Mouse (Mus musculus): ENCODE data around the gene Mknk1. TPM values are rescaled to one million over a fixed set of nuclear protein-coding genes. Genes with fewer than 3 reads are reported as not detected.

Mknk1 gene
- total RNA-seq, 2 experiments from 2014 or later = 49.5 to 55.6 TPM

DNA sequence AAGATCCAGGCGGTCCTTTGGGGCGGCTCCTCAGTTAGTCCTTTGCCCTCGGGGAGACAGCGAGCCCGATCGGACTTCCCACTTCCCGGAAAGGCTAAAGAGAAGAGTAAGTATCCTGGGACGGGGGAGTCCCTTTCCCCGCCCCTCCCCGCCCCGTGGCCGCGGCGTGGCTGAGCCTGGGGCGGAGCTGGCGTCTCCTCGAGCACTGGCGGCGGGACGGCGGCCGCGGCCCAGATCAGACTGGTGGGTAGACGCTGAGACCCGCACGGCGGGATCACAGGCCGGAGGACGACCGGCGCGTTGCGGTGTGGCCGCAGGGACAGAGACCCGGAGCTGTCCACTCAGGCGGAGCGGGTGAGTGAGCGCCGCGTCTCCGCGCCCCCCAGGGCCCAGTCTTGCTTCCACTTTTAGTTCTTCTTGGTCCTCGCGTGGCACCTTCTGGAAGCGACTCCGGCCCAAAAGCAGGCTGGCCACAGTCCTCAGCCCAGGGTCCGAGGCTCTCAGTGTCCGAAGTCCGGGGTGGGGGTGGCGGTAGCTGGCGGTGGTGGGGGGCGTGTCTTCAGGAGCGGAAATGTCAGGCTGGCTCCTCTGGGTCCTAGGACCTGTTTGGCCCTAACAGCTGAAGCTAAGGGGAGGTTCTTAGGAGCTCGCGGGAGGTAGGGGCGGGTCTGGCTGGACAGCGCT lies 11.0 kb upstream of the Mknk1 start, which contains the start of gene Mob3c:
Mob3c (plus strand) TSS at position 205 of the 684 bp plus-strand sequence.
- TF ChIP-seq CTCF (conservative IDR thresholded peaks at IDR 0.05) = no peak
- DNase-seq (ENCODE audit: low spot score in 2 of 2) = peak; percentile 34 to 53
- H3K27ac ChIP-seq = peak within 1 kb of the TSS; percentile 84

DNA sequence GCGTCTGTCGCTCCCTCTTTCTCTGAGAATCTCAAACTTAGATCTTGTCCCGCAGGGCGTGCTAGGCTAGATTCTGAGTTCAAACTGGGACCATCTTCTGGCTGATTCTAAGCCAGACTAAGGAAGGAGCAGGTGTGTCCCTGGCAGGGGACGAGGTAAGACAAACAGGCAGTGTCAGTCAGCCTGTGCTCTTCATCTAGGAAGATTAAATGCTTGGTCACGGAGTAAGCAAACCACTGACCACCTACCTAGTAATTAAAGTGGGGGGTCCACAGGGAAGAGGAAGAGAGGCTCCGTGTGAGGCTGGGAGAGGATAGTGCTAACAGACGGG lies 10.5 kb upstream of the Mknk1 start:
- TF ChIP-seq CTCF (conservative IDR thresholded peaks at IDR 0.05) = no peak

More for the DNA sequence above, 11.0 kb upstream of the Mknk1 start, which contains the start of gene Mob3c:
- H3K4me3 ChIP-seq = peak within 1 kb of the TSS; percentile 97

DNA sequence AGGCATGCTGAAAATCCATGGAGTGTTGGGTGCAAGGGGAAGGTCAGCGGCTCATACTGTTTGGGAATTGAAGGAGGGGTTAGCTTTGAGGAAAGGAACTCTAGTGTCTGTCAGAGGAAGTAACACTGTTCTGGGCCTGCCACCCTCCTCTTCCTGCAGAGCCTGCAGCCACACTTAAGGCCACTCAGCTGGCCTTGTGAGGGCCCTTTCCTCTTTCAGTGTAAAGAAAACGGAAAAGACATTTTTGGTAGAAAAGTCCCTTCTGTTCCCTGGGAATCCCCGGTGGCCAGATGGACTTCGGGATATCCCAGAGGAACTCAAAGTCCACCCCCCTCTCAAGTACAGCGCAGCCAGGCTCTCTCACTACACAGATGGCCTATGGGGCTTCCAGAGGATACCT lies 8.5 kb upstream of the Mknk1 start:
- no peak for DNase-seq (ENCODE audit: low spot score in 2 of 2)
- Histone ChIP-seq H3K4me3 (no peak overlapping the region), H3K27ac (peak overlapping the region; percentile 7; the same call in 1 of the 2 replicates)
- no peak for TF ChIP-seq CTCF (conservative IDR thresholded peaks at IDR 0.05)

More for the DNA sequence above, 10.5 kb upstream of the Mknk1 start:
- no peak for DNase-seq (ENCODE audit: low spot score in 2 of 2)
- Histone ChIP-seq H3K4me3 (peak overlapping the region; percentile 97), H3K27ac (peak overlapping the region; percentile 84; the same call in 1 of the 2 replicates)

DNA sequence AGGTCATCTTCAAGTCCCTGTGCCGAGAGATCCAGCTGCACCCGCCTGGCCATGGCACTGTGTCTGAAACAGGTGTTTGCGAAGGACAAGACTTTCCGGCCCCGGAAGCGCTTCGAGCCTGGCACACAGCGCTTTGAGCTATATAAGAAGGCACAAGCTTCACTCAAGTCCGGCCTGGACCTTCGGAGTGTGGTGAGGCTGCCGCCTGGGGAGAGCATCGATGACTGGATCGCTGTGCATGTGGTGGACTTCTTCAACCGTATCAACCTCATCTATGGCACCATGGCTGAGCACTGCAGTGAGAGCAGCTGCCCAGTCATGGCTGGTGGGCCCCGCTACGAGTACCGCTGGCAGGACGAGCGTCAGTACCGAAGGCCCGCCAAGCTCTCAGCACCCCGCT lies 7.8 kb upstream of the Mknk1 start:
- H3K4me3 ChIP-seq = no peak overlapping the region
- no peak overlapping the region for H3K27ac ChIP-seq
- no peak for TF ChIP-seq CTCF (conservative IDR thresholded peaks at IDR 0.05)
- no peak for DNase-seq (ENCODE audit: low spot score in 2 of 2)

DNA sequence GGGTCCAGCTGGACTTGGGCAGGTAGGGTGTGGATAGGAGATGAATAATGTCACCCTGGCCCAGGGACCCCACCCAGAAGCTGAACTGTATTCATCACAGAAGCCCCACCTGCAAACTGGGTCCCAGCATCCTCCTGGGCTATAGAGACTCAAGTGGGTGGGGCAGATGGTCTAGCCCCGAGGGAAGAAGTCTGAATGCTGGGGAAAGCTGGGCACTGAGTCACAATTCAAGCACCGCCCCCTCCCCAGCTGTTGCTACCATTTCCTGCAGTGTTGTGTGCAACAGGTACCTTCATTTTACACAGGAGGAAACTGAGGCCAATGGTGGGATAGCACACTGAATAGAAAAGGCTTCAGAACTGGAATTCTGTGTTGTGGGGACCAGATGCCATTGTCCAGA lies 7.0 kb upstream of the Mknk1 start:
- TF ChIP-seq CTCF (conservative IDR thresholded peaks at IDR 0.05) = no peak
- Histone ChIP-seq H3K27ac (no peak overlapping the region), H3K4me3 (no peak overlapping the region)
- DNase-seq (ENCODE audit: low spot score in 2 of 2) = peak in 1 of 2 experiments; percentile 9

DNA sequence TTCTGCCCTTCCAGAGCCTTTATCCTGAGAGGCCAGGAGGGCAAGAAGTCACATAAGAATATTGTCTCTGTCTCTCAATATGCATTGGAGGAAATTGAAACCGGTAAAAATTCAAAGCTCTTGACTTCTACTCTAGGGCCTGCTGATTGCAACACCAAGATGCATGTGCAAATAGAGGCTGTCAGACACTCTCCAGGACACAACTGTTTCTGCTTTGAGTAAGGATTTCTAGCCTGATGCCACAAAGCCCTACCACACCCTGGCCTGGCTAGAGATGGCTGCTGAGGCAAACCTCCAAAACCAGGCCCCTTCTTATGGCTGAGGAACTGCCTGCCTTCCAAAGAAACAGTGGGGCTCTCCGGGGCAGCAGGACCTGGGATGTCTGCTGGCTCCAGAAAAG lies 3.4 kb upstream of the Mknk1 start:
- H3K4me3 ChIP-seq = no peak overlapping the region
- no peak for TF ChIP-seq CTCF (conservative IDR thresholded peaks at IDR 0.05)
- no peak overlapping the region for H3K27ac ChIP-seq
- no peak for DNase-seq (ENCODE audit: low spot score in 2 of 2)

DNA sequence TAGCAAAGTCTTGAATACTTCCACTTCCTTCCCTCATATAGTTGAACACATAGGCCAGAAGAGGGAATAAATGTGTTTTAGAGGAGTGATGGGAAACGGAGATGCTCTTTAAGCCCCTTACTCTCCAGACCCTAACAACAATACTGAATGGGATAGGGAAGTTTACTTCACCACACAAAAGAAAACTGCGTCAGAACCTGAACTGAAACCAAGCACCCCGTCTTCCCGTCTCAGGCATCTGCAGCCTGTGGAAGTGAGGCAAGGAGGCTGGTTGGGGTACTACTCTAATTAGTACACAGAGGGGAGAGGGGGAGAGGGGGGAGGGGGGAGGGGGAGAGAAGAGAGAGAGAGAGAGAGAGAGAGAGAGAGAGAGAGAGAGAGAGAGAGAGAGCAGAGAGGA lies 802 bp upstream of the Mknk1 start:
- H3K27ac ChIP-seq = no peak overlapping the region
- no peak for DNase-seq (ENCODE audit: low spot score in 2 of 2)
- H3K4me3 ChIP-seq = no peak overlapping the region
- no peak for TF ChIP-seq CTCF (conservative IDR thresholded peaks at IDR 0.05)

DNA sequence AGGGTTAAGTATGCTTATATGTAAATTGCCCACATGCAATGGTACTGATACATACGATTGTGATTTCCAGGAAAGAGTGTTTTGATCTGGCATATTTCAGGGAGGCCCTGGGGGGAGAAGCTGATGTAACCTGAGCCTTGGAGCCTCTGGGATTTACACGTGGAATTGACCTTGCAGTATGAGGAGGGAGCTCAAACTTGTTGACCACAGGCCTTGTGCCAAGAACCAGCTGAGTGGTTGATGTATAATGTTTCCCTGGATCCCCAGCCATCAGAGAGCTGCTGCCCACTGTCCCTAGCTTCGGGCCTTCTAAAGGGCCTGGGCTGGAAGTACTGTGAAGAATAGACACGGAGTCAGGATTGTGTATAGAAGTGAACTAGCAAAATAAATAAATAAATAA lies 958 bp downstream of the Mknk1 start:
- no peak for TF ChIP-seq CTCF (conservative IDR thresholded peaks at IDR 0.05)
- Histone ChIP-seq H3K27ac (0 out of 2 replicates have a peak overlapping the region, but pooled peaks have one; percentile 86), H3K4me3 (peak overlapping the region; percentile 93)
- DNase-seq (ENCODE audit: low spot score in 2 of 2) = no peak

DNA sequence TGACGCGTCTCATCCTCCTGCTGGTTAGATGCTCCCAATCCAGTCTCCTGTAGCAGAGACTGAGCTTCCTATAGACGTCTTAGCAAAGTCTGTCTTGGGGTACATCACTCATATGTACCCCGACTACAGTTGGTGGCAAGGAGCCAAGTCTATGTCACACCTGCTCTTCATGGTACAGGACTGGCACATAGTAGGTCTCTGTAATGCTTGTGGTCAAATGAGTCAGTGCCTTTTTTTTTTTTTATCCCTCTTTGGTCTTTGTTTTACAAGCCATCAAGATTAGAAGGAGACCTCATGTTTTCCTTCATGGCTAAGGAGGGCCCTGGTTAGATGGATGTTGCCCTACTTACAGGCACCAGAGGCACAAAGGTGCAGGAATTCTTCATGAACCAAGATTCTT lies 1.8 kb downstream of the Mknk1 start:
- no peak for DNase-seq (ENCODE audit: low spot score in 2 of 2)
- no peak for TF ChIP-seq CTCF (conservative IDR thresholded peaks at IDR 0.05)
- Histone ChIP-seq H3K27ac (no peak overlapping the region), H3K4me3 (no peak overlapping the region)

DNA sequence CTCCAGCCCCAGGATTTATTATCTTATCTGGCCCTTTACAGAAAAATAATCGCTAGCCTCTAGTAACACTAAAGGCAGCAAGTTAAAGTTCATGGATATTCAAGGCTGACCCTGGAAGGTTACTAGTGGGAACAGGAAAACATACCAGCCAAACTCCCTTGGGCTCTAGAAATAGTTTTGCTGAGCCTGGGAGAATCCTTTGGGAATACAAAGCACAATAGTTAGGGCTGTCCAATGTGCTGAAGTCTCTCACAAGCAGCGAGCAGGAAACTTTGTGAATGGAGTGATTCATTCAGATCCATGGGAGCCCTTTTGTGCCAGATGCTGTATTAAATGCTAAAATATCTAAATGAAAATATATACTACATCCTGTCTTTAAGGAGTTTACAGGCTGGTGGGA lies 7.7 kb downstream of the Mknk1 start:
- TF ChIP-seq CTCF (conservative IDR thresholded peaks at IDR 0.05) = no peak
- no peak for DNase-seq (ENCODE audit: low spot score in 2 of 2)
- 0 out of 2 replicates have a peak overlapping the region, but pooled peaks have one; percentile 74 for H3K27ac ChIP-seq
- H3K4me3 ChIP-seq = no peak overlapping the region

DNA sequence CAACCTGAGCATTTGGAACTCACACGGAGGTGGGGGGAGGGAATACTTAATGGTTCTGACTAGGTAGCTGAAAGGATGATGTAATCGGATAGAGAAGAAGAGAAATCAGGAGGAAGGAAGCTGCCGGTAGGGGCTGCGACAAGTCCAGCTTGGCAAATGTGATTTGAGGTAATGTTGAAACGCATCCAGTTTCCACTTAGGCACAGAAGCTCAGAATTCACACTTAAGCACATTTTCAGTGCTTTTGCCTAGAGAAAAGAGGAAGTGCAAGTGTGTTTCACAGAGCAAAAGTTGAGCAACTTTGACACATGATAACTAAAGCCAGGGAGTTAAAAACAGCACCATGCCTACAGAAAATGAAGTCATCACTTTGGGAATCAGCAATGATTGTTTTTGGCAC lies 8.4 kb downstream of the Mknk1 start:
- Histone ChIP-seq H3K27ac (peak overlapping the region; percentile 74; the same call in 1 of the 2 replicates), H3K4me3 (no peak overlapping the region)
- peak in 1 of 2 experiments; percentile 41 for DNase-seq (ENCODE audit: low spot score in 2 of 2)
- TF ChIP-seq CTCF (conservative IDR thresholded peaks at IDR 0.05) = peak; percentile 50

DNA sequence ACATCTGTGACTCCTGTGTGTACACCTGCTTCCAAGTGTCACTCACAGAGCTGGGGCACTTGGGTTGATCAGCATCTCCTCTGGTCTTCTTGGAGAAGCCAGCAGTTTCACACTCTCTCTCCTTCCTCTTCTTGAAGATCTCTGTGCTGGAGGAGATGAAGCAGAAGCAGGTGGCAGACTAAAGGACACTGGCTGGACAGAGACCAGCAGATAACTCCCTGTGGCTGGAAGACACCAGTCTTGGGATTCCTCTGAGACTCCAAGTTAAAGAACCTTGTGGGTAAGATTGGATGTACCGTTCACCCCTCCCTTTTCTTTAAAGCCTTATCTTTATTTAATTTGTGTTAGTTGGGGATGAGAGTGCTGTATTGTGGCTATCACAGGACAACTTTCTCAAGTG lies 9.1 kb downstream of the Mknk1 start:
- Histone ChIP-seq H3K4me3 (no peak overlapping the region), H3K27ac (peak overlapping the region; percentile 74; the same call in 1 of the 2 replicates)
- no peak for DNase-seq (ENCODE audit: low spot score in 2 of 2)
- TF ChIP-seq CTCF (conservative IDR thresholded peaks at IDR 0.05) = no peak

DNA sequence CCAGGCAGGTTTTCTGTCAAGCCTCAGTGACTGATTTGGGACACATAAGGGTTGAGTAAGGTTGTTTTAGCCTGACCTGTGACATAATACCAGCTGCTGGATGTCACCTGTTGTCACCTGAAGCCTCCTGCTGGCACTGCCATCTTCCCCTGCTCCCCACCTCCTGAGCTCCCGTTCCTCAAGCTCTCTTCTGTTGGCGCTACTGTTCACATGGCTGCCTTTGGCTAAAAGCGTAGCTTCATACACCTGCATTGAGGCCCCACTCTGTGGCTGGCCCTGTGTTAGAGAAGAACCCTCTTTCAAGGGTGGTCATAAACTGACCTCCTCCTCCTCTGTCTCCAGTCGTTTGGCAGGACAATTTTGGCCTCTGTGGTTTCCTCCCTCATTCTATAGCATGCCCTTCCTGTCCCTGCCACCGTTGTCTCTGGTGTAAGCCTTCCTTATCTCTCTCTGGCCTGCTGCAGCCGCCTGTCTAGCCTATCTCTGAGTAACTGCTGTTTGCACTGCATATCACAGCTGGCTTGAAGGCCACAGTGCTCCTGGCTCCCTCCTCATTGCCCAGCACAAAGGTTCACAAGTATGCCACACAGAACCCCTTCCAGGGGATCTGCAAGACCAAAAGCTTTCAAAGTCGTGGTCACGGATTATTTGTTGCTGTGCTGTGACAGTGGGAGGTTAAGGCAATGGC lies 10.1 kb downstream of the Mknk1 start:
- no peak for DNase-seq (ENCODE audit: low spot score in 2 of 2)
- H3K27ac ChIP-seq = no peak overlapping the region
- H3K4me3 ChIP-seq = no peak overlapping the region
- TF ChIP-seq CTCF (conservative IDR thresholded peaks at IDR 0.05) = no peak

DNA sequence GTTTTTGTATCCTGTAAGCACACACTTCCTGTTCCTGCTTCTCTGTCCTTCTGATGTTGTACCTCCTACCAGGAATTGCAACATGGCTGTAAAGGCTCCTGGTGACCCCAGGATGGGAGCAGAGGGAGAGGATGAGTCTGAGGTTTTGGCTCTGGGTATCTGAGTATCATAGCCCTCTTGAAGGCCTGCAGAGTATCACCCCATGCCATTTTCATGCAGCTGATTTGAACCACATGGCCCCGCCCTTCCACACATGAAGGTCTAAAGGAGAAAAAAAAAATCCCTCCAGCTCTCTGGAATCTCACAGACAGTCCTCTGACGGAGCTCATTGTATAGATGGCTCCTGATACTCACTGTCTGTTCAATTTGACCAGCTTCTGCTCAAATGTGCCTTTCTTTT lies 11.1 kb downstream of the Mknk1 start:
- no peak for TF ChIP-seq CTCF (conservative IDR thresholded peaks at IDR 0.05)
- H3K4me3 ChIP-seq = no peak overlapping the region
- DNase-seq (ENCODE audit: low spot score in 2 of 2) = no peak
- H3K27ac ChIP-seq = no peak overlapping the region
